Mouse (Mus musculus) midbrain, postnatal 0 days (tissue): ENCODE data around the gene Ankrd44. TPM values are rescaled to one million over a fixed set of nuclear protein-coding genes. Genes with fewer than 3 reads are reported as not detected.
A peak's percentile ranks its signal among the peaks of the same experiment; 100 is the strongest.

Source experiments
- ATAC-seq: fragments of 200-750 bp; cut with Nextera tagmentation; 2 replicates; pipeline ENCODE4 v1.8.0; 2017; ENCODE audit warnings: moderate number of reproducible peaks, mild to moderate bottlenecking, moderate TSS enrichment, moderate library complexity; ENCODE audit not compliant: low FRiP score
- DNase-seq: peaks from one replicate; pipeline ENCODE4 v3.0.0-alpha.2; 2015; ENCODE audit warnings: low spot score
- H3K27ac ChIP-seq: fragments of 300-500 bp; sonication (generic); 2 replicates; pipeline ENCODE4 v1.5.1; 2014; ENCODE audit warnings: low read depth, mild to moderate bottlenecking, low read length, mixed read lengths
- H3K27me3 ChIP-seq: fragments of 300-500 bp; sonication (generic); 2 replicates; pipeline ENCODE4 v1.6.1; 2014; ENCODE audit warnings: low read length, control low read depth, mixed read lengths; ENCODE audit not compliant: insufficient read depth
- H3K36me3 ChIP-seq: fragments of 300-500 bp; sonication (generic); 2 replicates; pipeline ENCODE4 v1.6.1; 2014; ENCODE audit warnings: low read length, control low read depth, mixed read lengths; ENCODE audit not compliant: insufficient read depth
- H3K4me1 ChIP-seq: fragments of 300-500 bp; sonication (generic); 2 replicates; pipeline ENCODE4 v1.6.1; 2014; ENCODE audit warnings: mild to moderate bottlenecking, control low read depth, antibody characterized with exemption, low read length, mixed read lengths; ENCODE audit not compliant: insufficient read depth
- H3K4me2 ChIP-seq: fragments of 300-500 bp; sonication (generic); 2 replicates; pipeline ENCODE4 v1.6.1; 2014; ENCODE audit warnings: low read depth, mild to moderate bottlenecking, low read length, mixed read lengths; ENCODE audit not compliant: poor library complexity, severe bottlenecking
- H3K4me3 ChIP-seq: fragments of 300-500 bp; sonication (generic); 2 replicates; pipeline ENCODE4 v1.5.1; 2014; ENCODE audit warnings: low read depth, mild to moderate bottlenecking, low read length, moderate library complexity
- H3K9ac ChIP-seq: fragments of 300-500 bp; sonication (generic); replicated peaks from 2 replicates; pipeline ENCODE4 v1.6.1; 2014; ENCODE audit warnings: mild to moderate bottlenecking, low read length, moderate library complexity, mixed read lengths; ENCODE audit not compliant: poor library complexity, severe bottlenecking
- H3K9me3 ChIP-seq: fragments of 300-500 bp; sonication (generic); 2 replicates; pipeline ENCODE4 v1.6.1; 2016; ENCODE audit warnings: low read length, control low read depth
- CTCF ChIP-seq: IDR thresholded peaks from 2 replicates; pipeline ENCODE4 v1.5.1; 2016; ENCODE audit warnings: antibody characterized with exemption, mild to moderate bottlenecking
- WGBS: fragments of 180-500 bp; shearing (Covaris S2); extraction: QIAGEN DNeasy Blood & Tissue Kit; methylation state at CpG from one replicate; pipeline ENCODE4 v1.1.7; 2014; 5-methylcytosine and 5-hydroxymethylcytosine counted together
- polyA plus RNA-seq: library from polyadenylated mRNA; unstranded; fragments of >200 nt; fragmentation: Nextera tagmentation; extraction: Ambion mirVana; gene quantifications from 2 replicates; pipeline ENCODE4 v1.2.1, GENCODE M21; 2015
- total RNA-seq: library from RNA; depleted of rRNA; stranded (reverse); fragments of >200 nt; gene quantifications from 2 replicates; pipeline ENCODE4 v1.2.3, GENCODE M21; 2014

Ankrd44 gene
- total and polyA plus RNA-seq, 2 experiments from 2014 or later, result 16.7 to 51.6 TPM

DNA sequence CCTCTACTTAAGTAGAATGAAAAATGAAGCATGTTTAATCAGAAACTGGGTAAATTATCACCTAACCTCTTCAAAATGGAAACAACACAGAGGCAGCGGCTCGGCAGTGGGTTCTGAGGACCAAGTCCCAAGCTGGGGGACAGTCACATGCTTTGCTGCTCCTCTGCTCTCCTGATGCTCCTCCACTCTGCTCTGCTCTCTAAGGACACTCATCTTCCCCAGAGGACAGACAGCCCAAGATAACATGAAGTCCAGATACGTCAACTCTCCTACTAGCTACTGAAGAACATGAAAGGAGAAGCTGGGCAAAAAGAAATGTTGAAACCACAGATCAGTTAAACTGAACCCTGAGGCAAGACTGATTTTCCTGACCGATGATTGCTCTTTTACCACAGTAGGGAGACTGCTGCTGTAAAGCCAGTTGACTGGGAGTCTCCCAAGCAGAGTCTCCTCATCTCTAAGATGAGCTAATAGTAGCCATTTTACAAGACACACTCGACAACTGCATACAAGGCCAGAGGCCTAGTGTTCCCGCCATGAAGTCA lies 90.5 kb downstream of the Ankrd44 start:
- no peaks in the 10 kb centered on the region for H3K9me3 ChIP-seq
- no peaks in the 10 kb centered on the region for H3K27me3 ChIP-seq
- no peak for ATAC-seq
- H3K4me3 ChIP-seq, result no peak overlapping the region
- no peak overlapping the region for H3K4me2 ChIP-seq
- no peaks in the 10 kb centered on the region for H3K36me3 ChIP-seq
- no peak for TF ChIP-seq CTCF
- no peak overlapping the region for H3K27ac ChIP-seq
- whole genome bisulfite sequencing, result 88% methylated on average over 6 of the region's 6 CpGs
- DNase-seq, result no peak
- H3K4me1 ChIP-seq, result no peaks in the 10 kb centered on the region
- H3K9ac ChIP-seq, result no peak overlapping the region

DNA sequence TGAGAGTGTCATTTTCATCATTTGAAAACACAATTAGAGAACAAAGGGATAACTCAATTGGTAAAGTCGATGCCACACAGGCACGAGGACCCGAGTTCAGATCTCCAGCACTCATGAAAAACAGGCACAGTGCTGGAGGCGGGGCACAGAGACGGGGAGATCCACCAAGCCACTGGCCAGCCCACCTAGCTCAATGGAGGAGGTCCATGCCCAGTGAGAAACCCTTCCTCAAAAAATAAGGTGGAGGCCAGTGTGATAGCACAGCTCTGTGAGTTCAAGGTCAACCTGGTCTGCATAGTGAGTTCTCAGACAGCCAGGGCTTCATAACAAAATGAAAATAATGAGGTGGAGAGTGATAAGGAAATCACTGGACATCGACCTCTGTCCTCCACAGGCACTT lies 93.0 kb downstream of the Ankrd44 start:
- 94% methylated on average over 6 of the region's 6 CpGs for WGBS
- TF ChIP-seq CTCF, result no peak

DNA sequence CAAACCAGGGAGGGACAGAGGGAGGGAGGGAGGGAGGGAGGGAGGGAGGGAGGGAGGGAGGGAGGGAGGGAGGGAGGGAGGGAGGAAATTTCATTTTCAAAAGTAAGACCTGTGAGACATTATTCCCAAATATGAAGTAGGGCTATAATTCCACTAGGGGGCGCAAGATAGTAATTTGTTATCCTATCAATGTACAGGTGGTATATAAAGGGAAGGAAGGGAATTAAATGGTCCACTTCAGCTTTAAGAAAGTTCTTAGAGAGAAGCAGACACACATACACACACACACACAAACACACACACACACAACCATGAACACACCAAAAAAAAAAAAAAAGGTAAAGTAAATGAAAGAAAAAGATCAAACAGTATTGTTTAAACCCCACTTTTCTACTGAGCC lies 93.4 kb downstream of the Ankrd44 start:
- H3K27me3 ChIP-seq, result no peaks in the 10 kb centered on the region
- WGBS, result 0% methylated on average over 1 of the region's 1 CpGs
- no peak overlapping the region for H3K9ac ChIP-seq
- H3K4me2 ChIP-seq, result no peak overlapping the region
- peak; percentile 76 for ATAC-seq
- no peak overlapping the region for H3K4me3 ChIP-seq
- DNase-seq, result peak; percentile 92
- no peaks in the 10 kb centered on the region for H3K9me3 ChIP-seq
- H3K4me1 ChIP-seq, result no peaks in the 10 kb centered on the region
- H3K27ac ChIP-seq, result no peak overlapping the region
- peak; percentile 76 for TF ChIP-seq CTCF
- no peaks in the 10 kb centered on the region for H3K36me3 ChIP-seq

More for the DNA sequence above, 93.0 kb downstream of the Ankrd44 start:
- Histone ChIP-seq H3K27me3 (no peaks in the 10 kb centered on the region), H3K36me3 (no peaks in the 10 kb centered on the region), H3K4me1 (no peaks in the 10 kb centered on the region), H3K9ac (no peak overlapping the region), H3K9me3 (no peaks in the 10 kb centered on the region), H3K4me2 (no peak overlapping the region), H3K4me3 (no peak overlapping the region), H3K27ac (no peak overlapping the region)
- DNase-seq (no peak), ATAC-seq (0 out of 2 replicates have a peak, but pooled peaks have one; percentile 44)

DNA sequence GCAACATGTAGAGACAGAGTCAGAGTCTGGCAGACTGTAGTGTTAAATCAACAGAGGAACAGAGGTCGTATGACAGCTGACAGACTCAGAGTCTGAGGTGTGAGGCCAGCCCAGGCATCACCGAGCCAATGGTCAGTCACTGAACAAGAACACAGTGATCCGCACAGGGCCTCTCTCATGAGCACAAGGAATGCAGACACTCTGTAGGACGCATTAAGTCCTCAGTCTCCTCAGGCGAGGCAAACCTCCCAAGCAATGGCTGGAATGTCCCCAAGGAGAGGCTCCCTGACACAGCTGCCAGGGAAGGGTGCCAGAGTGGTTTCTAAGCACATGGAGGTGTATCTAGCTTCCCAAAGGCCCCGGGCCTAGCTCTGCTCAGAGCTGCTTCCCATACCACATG lies 96.0 kb downstream of the Ankrd44 start:
- H3K27ac ChIP-seq, result no peak overlapping the region
- peak; percentile 10 for DNase-seq
- no peaks in the 10 kb centered on the region for H3K27me3 ChIP-seq
- no peak overlapping the region for H3K4me3 ChIP-seq
- ATAC-seq, result no peak
- H3K36me3 ChIP-seq, result no peaks in the 10 kb centered on the region
- H3K9ac ChIP-seq, result no peak overlapping the region
- WGBS, result 70% methylated on average over 6 of the region's 6 CpGs
- H3K4me1 ChIP-seq, result no peaks in the 10 kb centered on the region
- TF ChIP-seq CTCF, result no peak
- no peak overlapping the region for H3K4me2 ChIP-seq
- H3K9me3 ChIP-seq, result no peaks in the 10 kb centered on the region

DNA sequence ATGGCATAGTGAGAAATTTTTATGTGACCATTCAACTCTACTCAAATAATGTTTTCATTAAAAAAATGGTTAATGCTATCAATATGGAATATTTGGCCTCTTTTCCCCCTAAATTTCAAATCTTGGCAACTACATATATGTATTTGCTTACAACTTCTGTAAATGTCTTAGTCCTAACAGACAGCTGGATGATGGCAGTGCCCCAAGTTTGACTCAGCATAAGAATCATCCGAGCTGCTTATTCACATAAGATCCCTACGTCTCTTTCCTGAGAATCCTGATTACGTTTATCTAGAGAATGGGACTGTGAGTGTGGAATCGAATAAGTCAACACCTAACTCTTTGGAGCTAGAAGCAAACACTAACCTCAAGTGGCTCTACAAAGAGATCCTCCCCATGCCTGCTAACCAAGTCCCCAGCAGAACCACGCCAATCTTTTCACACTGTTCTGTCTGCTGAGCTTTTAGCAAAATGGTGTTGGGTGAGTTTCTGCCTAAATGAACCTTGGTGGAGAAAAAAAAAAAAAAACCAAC lies 96.4 kb downstream of the Ankrd44 start:
- H3K9me3 ChIP-seq, result no peaks in the 10 kb centered on the region
- no peak for TF ChIP-seq CTCF
- H3K9ac ChIP-seq, result no peak overlapping the region
- no peaks in the 10 kb centered on the region for H3K27me3 ChIP-seq
- H3K4me3 ChIP-seq, result no peak overlapping the region
- DNase-seq (no peak), ATAC-seq (no peak)
- 83% methylated on average over 5 of the region's 5 CpGs for WGBS
- H3K4me2 ChIP-seq, result no peak overlapping the region
- no peaks in the 10 kb centered on the region for H3K36me3 ChIP-seq
- no peaks in the 10 kb centered on the region for H3K4me1 ChIP-seq
- H3K27ac ChIP-seq, result no peak overlapping the region

DNA sequence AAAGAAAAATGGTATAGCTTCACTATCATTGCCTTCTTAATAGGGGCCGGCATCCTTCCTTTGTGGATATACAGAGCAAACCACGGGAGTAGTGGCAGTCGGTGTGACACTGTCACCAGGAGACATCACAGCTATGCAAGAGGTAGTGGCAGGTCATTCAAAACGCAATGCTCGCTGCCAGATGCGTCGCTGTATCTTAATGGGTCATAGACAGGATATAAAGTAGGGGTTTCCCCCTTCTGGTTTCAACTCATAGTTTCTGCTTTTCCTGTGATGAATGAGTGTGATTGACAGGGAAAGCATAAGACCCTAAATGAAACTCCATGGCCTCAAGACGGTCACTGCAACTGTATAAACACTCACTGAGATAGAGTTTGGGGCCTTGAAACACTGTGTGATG lies 98.4 kb downstream of the Ankrd44 start:
- no peak overlapping the region for H3K27ac ChIP-seq
- H3K27me3 ChIP-seq, result no peaks in the 10 kb centered on the region
- H3K4me2 ChIP-seq, result no peak overlapping the region
- ATAC-seq (no peak), DNase-seq (no peak)
- TF ChIP-seq CTCF, result no peak
- H3K4me3 ChIP-seq, result no peak overlapping the region
- no peaks in the 10 kb centered on the region; the same call in 1 of the 2 replicates for H3K36me3 ChIP-seq
- H3K4me1 ChIP-seq, result no peaks in the 10 kb centered on the region
- no peak overlapping the region for H3K9ac ChIP-seq
- 82% methylated on average over 8 of the region's 8 CpGs for WGBS
- no peaks in the 10 kb centered on the region for H3K9me3 ChIP-seq
